Mouse (Mus musculus) embryonic fibroblast, embryonic 13.5 days (primary cell): ENCODE measurements at regions not wholly inside any gene's neighbourhood (a gene's known extent, or its start where the extent isn't known, plus 50 kb on each side); places are given as distances from the start of the nearest gene placed in this dataset.

Source experiments
- CTCF ChIP-seq: IDR thresholded peaks from 2 replicates; pipeline ENCODE4 v1.5.1; 2011; ENCODE audit warnings: mild to moderate bottlenecking, control low read depth, low read length, moderate library complexity, borderline replicate concordance; ENCODE audit not compliant: insufficient read depth
- POLR2A ChIP-seq: IDR thresholded peaks from 2 replicates; pipeline ENCODE4 v1.6.1; 2011; ENCODE audit warnings: low read depth, mild to moderate bottlenecking, control low read depth, low read length, moderate library complexity

DNA sequence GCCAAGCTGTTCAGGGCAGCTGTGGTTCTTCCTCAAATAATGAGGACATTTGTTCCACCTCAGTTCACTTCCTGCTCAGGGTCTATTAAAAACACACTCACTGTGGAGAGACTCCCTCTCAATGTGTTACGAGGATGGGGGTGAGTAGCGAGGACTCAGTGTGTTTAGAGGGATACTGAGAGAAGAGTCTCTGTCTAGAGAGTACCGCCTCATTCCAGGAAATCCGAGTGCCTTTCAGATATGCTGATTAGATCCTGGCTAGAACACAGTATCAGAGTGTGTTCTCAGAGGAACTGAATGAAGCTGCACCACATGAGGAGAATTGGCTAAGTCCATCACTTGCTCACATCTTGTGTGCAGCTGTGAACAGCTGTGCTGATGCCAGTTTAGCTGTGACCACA lies 197.0 kb upstream of the Adamts9 start:
- TF ChIP-seq CTCF (no peak), POLR2A (no peak)
